Mouse (Mus musculus) MEL (cell line): ENCODE measurements at regions not wholly inside any gene's neighbourhood (a gene's known extent, or its start where the extent isn't known, plus 50 kb on each side); places are given as distances from the start of the nearest gene placed in this dataset.

Experiments used
- DNase-seq: peaks from one replicate; pipeline ENCODE4 v3.0.0; 2011; ENCODE audit warnings: low read depth, low spot score
- H3K27ac ChIP-seq: 2 replicates; pipeline ENCODE4 v1.5.1; 2012; ENCODE audit warnings: low read depth, mild to moderate bottlenecking, control low read depth, low read length, moderate library complexity; ENCODE audit not compliant: control insufficient read depth
- H3K27me3 ChIP-seq, 2 experiments: fragments of 150-350 bp in 1 of 2; sonication (generic) in 1 of 2; 2 replicates each; pipeline ENCODE4 v1.6.1; 2012; ENCODE audit warnings: low read length in 2 of 2, mild to moderate bottlenecking in 2 of 2, improper control_type of control experiment in 1 of 2, moderate library complexity in 1 of 2; ENCODE audit not compliant: insufficient read depth in 2 of 2, control insufficient read depth in 1 of 2
- H3K36me3 ChIP-seq, 2 experiments: 2 replicates each; pipeline ENCODE4 v1.6.1; 2012 to 2014; ENCODE audit warnings: low read length in 2 of 2, improper control_type of control experiment in 1 of 2, inconsistent platforms in 1 of 2, mild to moderate bottlenecking in 1 of 2; ENCODE audit not compliant: insufficient read depth in 2 of 2, control insufficient read depth in 1 of 2
- H3K4me1 ChIP-seq, 2 experiments: fragments of 150-350 bp in 1 of 2; sonication (generic) in 1 of 2; 2 replicates each; pipeline ENCODE4 v1.6.1; 2012; ENCODE audit warnings: low read length in 2 of 2, improper control_type of control experiment in 1 of 2, mild to moderate bottlenecking in 1 of 2; ENCODE audit not compliant: insufficient read depth in 2 of 2, control insufficient read depth in 1 of 2
- H3K4me3 ChIP-seq, 2 experiments: fragments of 150-350 bp in 1 of 2; sonication (generic) in 1 of 2; 2 replicates each; pipeline ENCODE4 v1.5.1; 2012; ENCODE audit warnings: low read depth in 2 of 2, low read length in 2 of 2, mild to moderate bottlenecking in 2 of 2, moderate library complexity in 2 of 2, control low read depth in 1 of 2, improper control_type of control experiment in 1 of 2; ENCODE audit not compliant: control insufficient read depth in 1 of 2, insufficient read depth in 1 of 2
- H3K79me2 ChIP-seq: 2 replicates; pipeline ENCODE4 v1.6.1; 2012; ENCODE audit warnings: mild to moderate bottlenecking, low read length, moderate library complexity; ENCODE audit not compliant: control insufficient read depth, poor library complexity, insufficient read depth
- H3K9ac ChIP-seq: 2 replicates; pipeline ENCODE4 v1.6.1; 2012; ENCODE audit warnings: low read depth, mild to moderate bottlenecking, control low read depth, low read length, moderate library complexity; ENCODE audit not compliant: control insufficient read depth, poor library complexity, severe bottlenecking
- H3K9me3 ChIP-seq: fragments of 150-350 bp; sonication (generic); replicated peaks from 2 replicates; pipeline ENCODE4 v1.6.1; 2012; ENCODE audit warnings: mild to moderate bottlenecking, low read length, improper control_type of control experiment, moderate library complexity; ENCODE audit not compliant: insufficient read depth
- CHD2 ChIP-seq: IDR thresholded peaks from 2 replicates; pipeline ENCODE4 v1.6.1; 2011; ENCODE audit warnings: low read length, improper control_type of control experiment
- CTCF ChIP-seq, 3 experiments: IDR thresholded peaks in 2 of 3; conservative IDR thresholded peaks in 1 of 3; 2 replicates each; pipeline ENCODE4 v1.5.1; 2011 to 2012; ENCODE audit warnings: low read length in 3 of 3, low read depth in 2 of 3, mild to moderate bottlenecking in 2 of 3, improper control_type of control experiment in 1 of 3, inconsistent platforms in 1 of 3, mixed read lengths in 1 of 3, moderate library complexity in 1 of 3; ENCODE audit not compliant: control insufficient read depth in 1 of 3, insufficient read depth in 1 of 3, poor library complexity in 1 of 3, severe bottlenecking in 1 of 3
- E2F4 ChIP-seq: IDR thresholded peaks from 2 replicates; pipeline ENCODE4 v1.6.1; 2011; ENCODE audit warnings: low read depth, low read length, improper control_type of control experiment, borderline replicate concordance
- ELF1 ChIP-seq: IDR thresholded peaks from 2 replicates; pipeline ENCODE4 v1.6.1; 2014; ENCODE audit warnings: low read depth, mild to moderate bottlenecking, inconsistent platforms, low read length, improper control_type of control experiment, moderate library complexity
- EP300 ChIP-seq, 2 experiments: IDR thresholded peaks; 2 replicates each; pipeline ENCODE4 v1.6.1; 2011; ENCODE audit warnings: improper control_type of control experiment in 2 of 2, low read length in 2 of 2, low read depth in 1 of 2, mild to moderate bottlenecking in 1 of 2
- GABPA ChIP-seq: IDR thresholded peaks from 2 replicates; pipeline ENCODE4 v1.6.1; 2012; ENCODE audit warnings: low read depth, mild to moderate bottlenecking, inconsistent platforms, low read length, improper control_type of control experiment, moderate library complexity
- HCFC1 ChIP-seq: IDR thresholded peaks from 2 replicates; pipeline ENCODE4 v1.6.1; 2012; ENCODE audit warnings: low read depth, mild to moderate bottlenecking, inconsistent platforms, low read length, improper control_type of control experiment, moderate library complexity
- JUND ChIP-seq: IDR thresholded peaks from 2 replicates; pipeline ENCODE4 v1.6.1; 2011; ENCODE audit warnings: low read depth, mild to moderate bottlenecking, improper control_type of control experiment, low read length
- MAX ChIP-seq: IDR thresholded peaks from 2 replicates; pipeline ENCODE4 v1.6.1; 2011; ENCODE audit warnings: low read length, improper control_type of control experiment
- MEF2A ChIP-seq: IDR thresholded peaks from 2 replicates; pipeline ENCODE4 v1.6.1; 2014; ENCODE audit warnings: low read depth, mild to moderate bottlenecking, inconsistent platforms, low read length, improper control_type of control experiment; ENCODE audit not compliant: poor library complexity, insufficient replicate concordance, severe bottlenecking; ENCODE audit errors: extremely low read depth
- MYB ChIP-seq: IDR thresholded peaks from 2 replicates; pipeline ENCODE4 v1.6.1; 2011; ENCODE audit warnings: mild to moderate bottlenecking, low read depth, low read length, improper control_type of control experiment
- RAD21 ChIP-seq: IDR thresholded peaks from 2 replicates; pipeline ENCODE4 v1.6.1; 2011; ENCODE audit warnings: mild to moderate bottlenecking, low read depth, low read length, improper control_type of control experiment
- RCOR1 ChIP-seq: IDR thresholded peaks from 2 replicates; pipeline ENCODE4 v1.6.1; 2012; ENCODE audit warnings: low read depth, mild to moderate bottlenecking, inconsistent platforms, low read length, improper control_type of control experiment
- SIN3A ChIP-seq: IDR thresholded peaks from 2 replicates; pipeline ENCODE4 v1.6.1; 2012; ENCODE audit warnings: low read length, improper control_type of control experiment, inconsistent platforms
- SMC3 ChIP-seq: IDR thresholded peaks from 2 replicates; pipeline ENCODE4 v1.6.1; 2011; ENCODE audit warnings: low read depth, low read length, improper control_type of control experiment
- UBTF ChIP-seq: IDR thresholded peaks from 2 replicates; pipeline ENCODE4 v1.6.1; 2012; ENCODE audit warnings: low read depth, mild to moderate bottlenecking, inconsistent platforms, low read length, improper control_type of control experiment, moderate library complexity, borderline replicate concordance; ENCODE audit not compliant: insufficient read depth
- ZC3H11A ChIP-seq: IDR thresholded peaks from 2 replicates; pipeline ENCODE4 v1.6.1; 2012; ENCODE audit warnings: low read depth, mild to moderate bottlenecking, inconsistent platforms, low read length, improper control_type of control experiment
- ZMIZ1 ChIP-seq: IDR thresholded peaks from 2 replicates; pipeline ENCODE4 v1.6.1; 2012; ENCODE audit warnings: low read depth, mild to moderate bottlenecking, inconsistent platforms, low read length, improper control_type of control experiment, moderate library complexity
- ZNF384 ChIP-seq: IDR thresholded peaks from 2 replicates; pipeline ENCODE4 v1.6.1; 2012; ENCODE audit warnings: low read depth, mild to moderate bottlenecking, inconsistent platforms, low read length, improper control_type of control experiment

DNA sequence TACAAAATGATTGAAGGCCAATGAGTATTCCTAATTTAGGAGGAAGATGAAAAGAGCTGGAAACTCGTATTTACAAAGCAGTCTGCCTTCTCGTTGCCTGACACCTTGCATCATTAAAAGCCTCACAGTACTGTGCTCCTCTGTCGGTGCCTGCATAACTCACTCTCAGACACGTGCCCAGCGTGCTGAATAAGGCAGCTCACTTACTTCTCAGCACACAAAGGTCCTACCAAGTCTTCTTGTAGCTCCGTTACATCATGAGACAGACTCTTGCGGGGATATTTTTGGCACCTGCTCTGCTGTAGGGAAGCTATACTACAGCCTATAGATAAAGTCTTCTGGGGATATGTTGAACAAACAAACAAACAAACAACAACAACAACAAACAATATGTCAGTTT, 400.0 kb upstream of the Atp11b start:
- TF ChIP-seq MEF2A (no peak), EP300 (IDR thresholded peaks at IDR 0.05; ENCODE audit: low read depth in 1 of 2, low read length in 2 of 2) (no peak), CHD2 (no peak), SMC3 (no peak), ZC3H11A (no peak), HCFC1 (no peak), MAX (no peak), ELF1 (no peak), SIN3A (no peak), E2F4 (no peak), CTCF (IDR thresholded peaks at IDR 0.05 in 2 of 3, conservative IDR thresholded peaks at IDR 0.05 in 1 of 3; ENCODE audit: control insufficient read depth in 1 of 3, insufficient read depth in 1 of 3, low read depth in 2 of 3, low read length in 3 of 3, poor library complexity in 1 of 3, severe bottlenecking in 1 of 3) (no peak)
- no peak overlapping the region for H3K4me3 ChIP-seq
- H3K36me3 ChIP-seq, result no peaks in the 10 kb centered on the region
- no peaks in the 10 kb centered on the region for H3K27me3 ChIP-seq
- no peaks in the 10 kb centered on the region for H3K9me3 ChIP-seq
- no peak for DNase-seq
- H3K79me2 ChIP-seq, result no peaks in the 10 kb centered on the region
- H3K4me1 ChIP-seq, result no peaks in the 10 kb centered on the region
- no peak overlapping the region for H3K27ac ChIP-seq
- no peak overlapping the region for H3K9ac ChIP-seq

GRCm38 (mm10) chr3:35354356-35354755, 399.6 kb upstream of the Atp11b start:
- Histone ChIP-seq H3K4me1 (no peaks in the 10 kb centered on the region), H3K9ac (no peak overlapping the region), H3K4me3 (no peak overlapping the region), H3K79me2 (no peaks in the 10 kb centered on the region), H3K27me3 (no peaks in the 10 kb centered on the region), H3K36me3 (no peaks in the 10 kb centered on the region), H3K27ac (no peak overlapping the region)
- no peak for DNase-seq
- no peak for TF ChIP-seq MAX
- no peak for TF ChIP-seq RCOR1
- no peak for TF ChIP-seq MYB
- no peak for TF ChIP-seq HCFC1
- TF ChIP-seq ZMIZ1, result no peak
- TF ChIP-seq RAD21, result no peak
- no peak for TF ChIP-seq JUND
- no peak for TF ChIP-seq UBTF
- TF ChIP-seq GABPA, result no peak
- TF ChIP-seq MEF2A, result no peak
- no peak for TF ChIP-seq ZNF384
- TF ChIP-seq, all 39 proteins: peak for 0
- no peaks in the 10 kb centered on the region for H3K9me3 ChIP-seq
